Mouse (Mus musculus) lung, adult 2 months (tissue): ENCODE data around the gene Erv3. TPM values are rescaled to one million over a fixed set of nuclear protein-coding genes. Genes with fewer than 3 reads are reported as not detected.

Source experiments
- DNase-seq: peaks from one replicate; pipeline ENCODE4 v3.0.0; 2022
- H3K4me1 ChIP-seq: fragments of 200-500 bp; 2 replicates; pipeline ENCODE4 v1.6.1; 2011; ENCODE audit warnings: low read length; ENCODE audit not compliant: control insufficient read depth, insufficient read depth
- H3K4me3 ChIP-seq: fragments of 200-500 bp; replicated peaks from 2 replicates; pipeline ENCODE3; 2011; ENCODE audit warnings: low read depth, mild to moderate bottlenecking, control low read depth, low read length; ENCODE audit errors: extremely low read depth
- CTCF ChIP-seq: fragments of 200-500 bp; IDR thresholded peaks from 2 replicates; pipeline ENCODE4 v1.5.1; 2011; ENCODE audit warnings: mild to moderate bottlenecking, low read length, control low read depth; ENCODE audit not compliant: insufficient read depth
- POLR2A ChIP-seq: fragments of 200-500 bp; IDR thresholded peaks from 2 replicates; pipeline ENCODE4 v1.6.1; 2011; ENCODE audit warnings: low read depth, mild to moderate bottlenecking, control low read depth, low read length, borderline replicate concordance; ENCODE audit errors: extremely low read depth
- WGBS: fragments of 180-500 bp; shearing (Covaris S2); methylation state at CpG from one replicate; pipeline ENCODE4 v1.1.7; 2018; 5-methylcytosine and 5-hydroxymethylcytosine counted together
- polyA plus RNA-seq: library from polyadenylated mRNA; depleted of rRNA; stranded (reverse); fragments of >200 nt; gene quantifications from 2 replicates; pipeline ENCODE4 v1.2.3, GENCODE M21; 2012

Erv3 gene
- polyA plus RNA-seq, 1 experiment = not detected

- TF ChIP-seq POLR2A (no peak), CTCF (no peak)
- DNase-seq = no peak
- WGBS = 88% methylated on average over 12 of the region's 12 CpGs
- Histone ChIP-seq H3K4me3 (no peak overlapping the region), H3K4me1 (no peaks in the 10 kb centered on the region)
Observed at GRCm38 (mm10) chr2:131897336-131898109, 38.0 kb upstream of the Erv3 start.

GRCm38 (mm10) chr2:131896011-131896410 is 36.5 kb upstream of the Erv3 start:
- Histone ChIP-seq H3K4me1 (no peaks in the 10 kb centered on the region; the same call in 1 of the 2 replicates), H3K4me3 (no peak overlapping the region)
- DNase-seq = no peak
- WGBS = 95% methylated on average over 4 of the region's 4 CpGs
- TF ChIP-seq POLR2A = no peak
- no peak for TF ChIP-seq CTCF

- Histone ChIP-seq H3K4me1 (no peaks in the 10 kb centered on the region; the same call in 1 of the 2 replicates), H3K4me3 (no peak overlapping the region)
- WGBS = 68% methylated on average over 2 of the region's 2 CpGs
- TF ChIP-seq CTCF = no peak
- no peak for DNase-seq
Observed at GRCm38 (mm10) chr2:131895106-131895505, 35.6 kb upstream of the Erv3 start.

- Histone ChIP-seq H3K4me1 (no peaks in the 10 kb centered on the region; the same call in 1 of the 2 replicates), H3K4me3 (no peak overlapping the region)
- TF ChIP-seq POLR2A (no peak), CTCF (no peak)
- 41% methylated on average over 5 of the region's 5 CpGs for WGBS
- no peak for DNase-seq
Observed at GRCm38 (mm10) chr2:131892534-131892933, 33.0 kb upstream of the Erv3 start.

- no peaks in the 10 kb centered on the region; the same call in 1 of the 2 replicates for H3K4me1 ChIP-seq
- TF ChIP-seq POLR2A = no peak
- no peak for TF ChIP-seq CTCF
- no peak overlapping the region for H3K4me3 ChIP-seq
- DNase-seq = no peak
- WGBS = 28% methylated on average over 7 of the region's 7 CpGs
Observed at GRCm38 (mm10) chr2:131888233-131888632, 28.7 kb upstream of the Erv3 start.

- Histone ChIP-seq H3K4me1 (no peaks in the 10 kb centered on the region; the same call in 1 of the 2 replicates), H3K4me3 (no peak overlapping the region)
- 68% methylated on average over 6 of the region's 6 CpGs for WGBS
- DNase-seq = no peak
- no peak for TF ChIP-seq POLR2A
- no peak for TF ChIP-seq CTCF
Observed at GRCm38 (mm10) chr2:131886503-131887160, 27.1 kb upstream of the Erv3 start.

GRCm38 (mm10) chr2:131883136-131883535 is 23.6 kb upstream of the Erv3 start:
- no peak overlapping the region for H3K4me3 ChIP-seq
- no peak for DNase-seq
- TF ChIP-seq POLR2A (no peak), CTCF (no peak)
- 40% methylated on average over 2 of the region's 2 CpGs for WGBS
- no peaks in the 10 kb centered on the region for H3K4me1 ChIP-seq

GRCm38 (mm10) chr2:131881766-131882165 is 22.2 kb upstream of the Erv3 start:
- TF ChIP-seq CTCF (no peak), POLR2A (no peak)
- no peaks in the 10 kb centered on the region for H3K4me1 ChIP-seq
- DNase-seq = no peak
- H3K4me3 ChIP-seq = no peak overlapping the region
- WGBS = 71% methylated on average over 4 of the region's 4 CpGs

- TF ChIP-seq POLR2A (no peak), CTCF (no peak)
- 74% methylated on average over 7 of the region's 7 CpGs for WGBS
- H3K4me1 ChIP-seq = no peaks in the 10 kb centered on the region
- H3K4me3 ChIP-seq = no peak overlapping the region
- no peak for DNase-seq
Observed at GRCm38 (mm10) chr2:131876551-131877265, 17.2 kb upstream of the Erv3 start.
